Mouse (Mus musculus): ENCODE measurements around the gene Zbtb7a. TPM values are rescaled to one million over a fixed set of nuclear protein-coding genes. Genes with fewer than 3 reads are reported as not detected.
"Not testable (repeated sequence)": the region's sequence is repeated elsewhere in the genome, so short reads cannot be mapped to it uniquely, and the experiment has no call there.

Zbtb7a gene
- polyA plus RNA-seq, 1 experiment from 2014 or later = 7.5 TPM

- Histone ChIP-seq H3K27ac (peak within 1 kb of the TSS; percentile 98), H3K9me3 (no peaks in the 10 kb centered on the region), H3K27me3 (ENCODE audit: poor library complexity, severe bottlenecking) (no peaks in the 10 kb centered on the region), H3K4me3 (peak within 1 kb of the TSS; percentile 98), H3K4me1 (peaks cover 80% of the 10 kb centered on the region), H3K36me3 (replicated peaks) (peaks cover 48% of the 10 kb centered on the region)
- peak; percentile 97 for DNase-seq (ENCODE audit: extremely low spot score, low spot score)
- under 1% methylated on average over 77 of the region's 77 CpGs for WGBS
These were observed 41.6 kb downstream of the Zbtb7a start, which contains the start of gene Eef2 for GRCm38 (mm10) chr10:81176466-81177271. Gene Eef2, plus strand, starts transcription at chr10:81176631.

GRCm38 (mm10) chr10:81177491-81177925, 42.5 kb downstream of the Zbtb7a start:
- H3K27ac ChIP-seq = peak overlapping the region; percentile 98
- peaks cover 89% of the 10 kb centered on the region for H3K4me1 ChIP-seq
- H3K4me3 ChIP-seq = peak overlapping the region; percentile 98
- H3K36me3 ChIP-seq (replicated peaks) = peaks cover 56% of the 10 kb centered on the region
- H3K27me3 ChIP-seq (ENCODE audit: poor library complexity, severe bottlenecking) = no peaks in the 10 kb centered on the region
- WGBS = 23% methylated on average over 16 of the region's 16 CpGs
- no peak for DNase-seq (ENCODE audit: extremely low spot score, low spot score)
- H3K9me3 ChIP-seq = no peaks in the 10 kb centered on the region

GRCm38 (mm10) chr10:81177958-81178712, 43.1 kb downstream of the Zbtb7a start:
- Histone ChIP-seq H3K36me3 (replicated peaks) (peaks cover 57% of the 10 kb centered on the region), H3K4me3 (peak overlapping the region; percentile 98), H3K27me3 (ENCODE audit: poor library complexity, severe bottlenecking) (no peaks in the 10 kb centered on the region), H3K27ac (peak overlapping the region; percentile 98), H3K9me3 (no peaks in the 10 kb centered on the region), H3K4me1 (peaks cover 85% of the 10 kb centered on the region)
- WGBS = 74% methylated on average over 14 of the region's 14 CpGs
- no peak for DNase-seq (ENCODE audit: extremely low spot score, low spot score)

- no peaks in the 10 kb centered on the region for H3K9me3 ChIP-seq
- H3K4me3 ChIP-seq = peak overlapping the region; percentile 98
- DNase-seq (ENCODE audit: extremely low spot score, low spot score) = no peak
- peaks cover 84% of the 10 kb centered on the region for H3K4me1 ChIP-seq
- WGBS = 94% methylated on average over 11 of the region's 11 CpGs
- no peaks in the 10 kb centered on the region for H3K27me3 ChIP-seq (ENCODE audit: poor library complexity, severe bottlenecking)
- no peak overlapping the region for H3K27ac ChIP-seq
- peaks cover 58% of the 10 kb centered on the region for H3K36me3 ChIP-seq (replicated peaks)
These were observed 43.9 kb downstream of the Zbtb7a start for GRCm38 (mm10) chr10:81178927-81179326.

- Histone ChIP-seq H3K9me3 (no peaks in the 10 kb centered on the region), H3K36me3 (replicated peaks) (peaks cover 66% of the 10 kb centered on the region), H3K27me3 (ENCODE audit: poor library complexity, severe bottlenecking) (no peaks in the 10 kb centered on the region), H3K4me3 (peak overlapping the region; percentile 98; the same call in 1 of the 2 replicates), H3K4me1 (peaks cover 84% of the 10 kb centered on the region), H3K27ac (no peak overlapping the region)
- 93% methylated on average over 32 of the region's 32 CpGs for WGBS
- no peak for DNase-seq (ENCODE audit: extremely low spot score, low spot score)
These were observed 44.7 kb downstream of the Zbtb7a start for GRCm38 (mm10) chr10:81179451-81180342.

- Histone ChIP-seq H3K27me3 (ENCODE audit: poor library complexity, severe bottlenecking) (no peaks in the 10 kb centered on the region), H3K36me3 (replicated peaks) (peaks cover 78% of the 10 kb centered on the region), H3K4me1 (peaks cover 76% of the 10 kb centered on the region), H3K27ac (no peak overlapping the region), H3K4me3 (peak overlapping the region; percentile 76; the same call in 1 of the 2 replicates), H3K9me3 (no peaks in the 10 kb centered on the region)
- no peak for DNase-seq (ENCODE audit: extremely low spot score, low spot score)
- WGBS = 90% methylated on average over 13 of the region's 13 CpGs
These were observed 45.9 kb downstream of the Zbtb7a start for GRCm38 (mm10) chr10:81180946-81181345.

- Histone ChIP-seq H3K36me3 (replicated peaks) (peaks cover 84% of the 10 kb centered on the region), H3K4me1 (peaks cover 72% of the 10 kb centered on the region), H3K4me3 (peak overlapping the region; percentile 76; the same call in 1 of the 2 replicates)
- DNase-seq (ENCODE audit: extremely low spot score, low spot score); H3K27ac ChIP-seq; H3K9me3 ChIP-seq; H3K27me3 ChIP-seq (ENCODE audit: poor library complexity, severe bottlenecking): not testable (repeated sequence)
- 80% methylated on average over 12 of the region's 12 CpGs for WGBS
These were observed 46.8 kb downstream of the Zbtb7a start for GRCm38 (mm10) chr10:81181860-81182259.

GRCm38 (mm10) chr10:81182336-81183333, 47.6 kb downstream of the Zbtb7a start, which contains the start of gene Dapk3:
Gene Dapk3, plus strand, starts transcription at chr10:81183005.
- Histone ChIP-seq H3K4me3 (peak within 1 kb of the TSS; percentile 76), H3K27me3 (ENCODE audit: poor library complexity, severe bottlenecking) (no peaks in the 10 kb centered on the region), H3K27ac (peak within 1 kb of the TSS; percentile 90), H3K36me3 (replicated peaks) (peaks cover 85% of the 10 kb centered on the region), H3K9me3 (no peaks in the 10 kb centered on the region), H3K4me1 (peaks cover 68% of the 10 kb centered on the region)
- 4% methylated on average over 53 of the region's 53 CpGs for WGBS
- peak; percentile 99 for DNase-seq (ENCODE audit: extremely low spot score, low spot score)

- no peaks in the 10 kb centered on the region for H3K27me3 ChIP-seq (ENCODE audit: poor library complexity, severe bottlenecking)
- H3K36me3 ChIP-seq (replicated peaks) = peaks cover 83% of the 10 kb centered on the region
- 96% methylated on average over 5 of the region's 5 CpGs for WGBS
- no peak for DNase-seq (ENCODE audit: extremely low spot score, low spot score)
- H3K4me3 ChIP-seq = peak within 1 kb of the TSS; percentile 76
- H3K9me3 ChIP-seq = no peaks in the 10 kb centered on the region
- H3K27ac ChIP-seq = peak within 1 kb of the TSS; percentile 90
- peaks cover 57% of the 10 kb centered on the region for H3K4me1 ChIP-seq
These were observed 48.8 kb downstream of the Zbtb7a start, which contains the start of gene 4930442H23Rik for GRCm38 (mm10) chr10:81183805-81184204. Gene 4930442H23Rik, minus strand, starts transcription at chr10:81183849.

GRCm38 (mm10) chr10:81184765-81185164, 49.7 kb downstream of the Zbtb7a start:
- H3K4me3 ChIP-seq = peak overlapping the region; percentile 76; the same call in 1 of the 2 replicates
- H3K4me1 ChIP-seq = peaks cover 47% of the 10 kb centered on the region
- no peaks in the 10 kb centered on the region for H3K27me3 ChIP-seq (ENCODE audit: poor library complexity, severe bottlenecking)
- WGBS = 76% methylated on average over 4 of the region's 4 CpGs
- peaks cover 78% of the 10 kb centered on the region for H3K36me3 ChIP-seq (replicated peaks)
- H3K27ac ChIP-seq = peak overlapping the region; percentile 68
- DNase-seq (ENCODE audit: extremely low spot score, low spot score) = no peak
- H3K9me3 ChIP-seq = no peaks in the 10 kb centered on the region

GRCm38 (mm10) chr10:81187161-81187560, 52.1 kb downstream of the Zbtb7a start:
- Histone ChIP-seq H3K27me3 (ENCODE audit: poor library complexity, severe bottlenecking) (no peaks in the 10 kb centered on the region), H3K27ac (no peak overlapping the region), H3K4me3 (no peak overlapping the region), H3K4me1 (peaks cover 40% of the 10 kb centered on the region), H3K36me3 (replicated peaks) (peaks cover 74% of the 10 kb centered on the region), H3K9me3 (no peaks in the 10 kb centered on the region)
- 94% methylated on average over 9 of the region's 9 CpGs for WGBS
- no peak for DNase-seq (ENCODE audit: extremely low spot score, low spot score)
